Mouse (Mus musculus) MEL (cell line): ENCODE data around the gene Dnah3. TPM values are rescaled to one million over a fixed set of nuclear protein-coding genes. Genes with fewer than 3 reads are reported as not detected.

ENCODE experiments used
- DNase-seq: peaks from one replicate; pipeline ENCODE4 v3.0.0; 2011; ENCODE audit warnings: low read depth, low spot score
- H3K27ac ChIP-seq: 2 replicates; pipeline ENCODE4 v1.5.1; 2012; ENCODE audit warnings: low read depth, mild to moderate bottlenecking, control low read depth, low read length, moderate library complexity; ENCODE audit not compliant: control insufficient read depth
- H3K27me3 ChIP-seq, 2 experiments: fragments of 150-350 bp in 1 of 2; sonication (generic) in 1 of 2; 2 replicates each; pipeline ENCODE4 v1.6.1; 2012; ENCODE audit warnings: low read length in 2 of 2, mild to moderate bottlenecking in 2 of 2, improper control_type of control experiment in 1 of 2, moderate library complexity in 1 of 2; ENCODE audit not compliant: insufficient read depth in 2 of 2, control insufficient read depth in 1 of 2
- H3K36me3 ChIP-seq, 2 experiments: 2 replicates each; pipeline ENCODE4 v1.6.1; 2012 to 2014; ENCODE audit warnings: low read length in 2 of 2, improper control_type of control experiment in 1 of 2, inconsistent platforms in 1 of 2, mild to moderate bottlenecking in 1 of 2; ENCODE audit not compliant: insufficient read depth in 2 of 2, control insufficient read depth in 1 of 2
- H3K4me1 ChIP-seq, 2 experiments: fragments of 150-350 bp in 1 of 2; sonication (generic) in 1 of 2; 2 replicates each; pipeline ENCODE4 v1.6.1; 2012; ENCODE audit warnings: low read length in 2 of 2, improper control_type of control experiment in 1 of 2, mild to moderate bottlenecking in 1 of 2; ENCODE audit not compliant: insufficient read depth in 2 of 2, control insufficient read depth in 1 of 2
- H3K4me3 ChIP-seq, 2 experiments: fragments of 150-350 bp in 1 of 2; sonication (generic) in 1 of 2; 2 replicates each; pipeline ENCODE4 v1.5.1; 2012; ENCODE audit warnings: low read depth in 2 of 2, low read length in 2 of 2, mild to moderate bottlenecking in 2 of 2, moderate library complexity in 2 of 2, control low read depth in 1 of 2, improper control_type of control experiment in 1 of 2; ENCODE audit not compliant: control insufficient read depth in 1 of 2, insufficient read depth in 1 of 2
- H3K79me2 ChIP-seq: 2 replicates; pipeline ENCODE4 v1.6.1; 2012; ENCODE audit warnings: mild to moderate bottlenecking, low read length, moderate library complexity; ENCODE audit not compliant: control insufficient read depth, poor library complexity, insufficient read depth
- H3K9ac ChIP-seq: 2 replicates; pipeline ENCODE4 v1.6.1; 2012; ENCODE audit warnings: low read depth, mild to moderate bottlenecking, control low read depth, low read length, moderate library complexity; ENCODE audit not compliant: control insufficient read depth, poor library complexity, severe bottlenecking
- H3K9me3 ChIP-seq: fragments of 150-350 bp; sonication (generic); replicated peaks from 2 replicates; pipeline ENCODE4 v1.6.1; 2012; ENCODE audit warnings: mild to moderate bottlenecking, low read length, improper control_type of control experiment, moderate library complexity; ENCODE audit not compliant: insufficient read depth
- CHD1 ChIP-seq: IDR thresholded peaks from 2 replicates; pipeline ENCODE4 v1.6.1; 2012; ENCODE audit warnings: low read depth, mild to moderate bottlenecking, inconsistent platforms, low read length, improper control_type of control experiment
- CHD2 ChIP-seq: IDR thresholded peaks from 2 replicates; pipeline ENCODE4 v1.6.1; 2011; ENCODE audit warnings: low read length, improper control_type of control experiment
- E2F4 ChIP-seq: IDR thresholded peaks from 2 replicates; pipeline ENCODE4 v1.6.1; 2011; ENCODE audit warnings: low read depth, low read length, improper control_type of control experiment, borderline replicate concordance
- ELF1 ChIP-seq: IDR thresholded peaks from 2 replicates; pipeline ENCODE4 v1.6.1; 2014; ENCODE audit warnings: low read depth, mild to moderate bottlenecking, inconsistent platforms, low read length, improper control_type of control experiment, moderate library complexity
- EP300 ChIP-seq, 2 experiments: IDR thresholded peaks; 2 replicates each; pipeline ENCODE4 v1.6.1; 2011; ENCODE audit warnings: improper control_type of control experiment in 2 of 2, low read length in 2 of 2, low read depth in 1 of 2, mild to moderate bottlenecking in 1 of 2
- ETS1 ChIP-seq: IDR thresholded peaks from 2 replicates; pipeline ENCODE4 v1.6.1; 2012; ENCODE audit warnings: low read depth, mild to moderate bottlenecking, inconsistent platforms, low read length, improper control_type of control experiment, moderate library complexity
- GABPA ChIP-seq: IDR thresholded peaks from 2 replicates; pipeline ENCODE4 v1.6.1; 2012; ENCODE audit warnings: low read depth, mild to moderate bottlenecking, inconsistent platforms, low read length, improper control_type of control experiment, moderate library complexity
- GATA1 ChIP-seq: IDR thresholded peaks from 2 replicates; pipeline ENCODE4 v1.6.1; 2011; ENCODE audit warnings: low read depth, low read length, improper control_type of control experiment
- HCFC1 ChIP-seq: IDR thresholded peaks from 2 replicates; pipeline ENCODE4 v1.6.1; 2012; ENCODE audit warnings: low read depth, mild to moderate bottlenecking, inconsistent platforms, low read length, improper control_type of control experiment, moderate library complexity
- KAT2A ChIP-seq: conservative IDR thresholded peaks from 2 replicates; pipeline ENCODE4 v1.6.1; 2012; ENCODE audit warnings: low read depth, low read length, improper control_type of control experiment, inconsistent platforms
- MAZ ChIP-seq: IDR thresholded peaks from 2 replicates; pipeline ENCODE4 v1.6.1; 2012; ENCODE audit warnings: low read depth, mild to moderate bottlenecking, inconsistent platforms, low read length, improper control_type of control experiment
- MEF2A ChIP-seq: IDR thresholded peaks from 2 replicates; pipeline ENCODE4 v1.6.1; 2014; ENCODE audit warnings: low read depth, mild to moderate bottlenecking, inconsistent platforms, low read length, improper control_type of control experiment; ENCODE audit not compliant: poor library complexity, insufficient replicate concordance, severe bottlenecking; ENCODE audit errors: extremely low read depth
- MXI1 ChIP-seq: IDR thresholded peaks from 2 replicates; pipeline ENCODE4 v1.6.1; 2011; ENCODE audit warnings: mild to moderate bottlenecking, low read depth, low read length, improper control_type of control experiment
- MYB ChIP-seq: IDR thresholded peaks from 2 replicates; pipeline ENCODE4 v1.6.1; 2011; ENCODE audit warnings: mild to moderate bottlenecking, low read depth, low read length, improper control_type of control experiment
- NRF1 ChIP-seq: IDR thresholded peaks from 2 replicates; pipeline ENCODE4 v1.6.1; 2014; ENCODE audit warnings: low read depth, mild to moderate bottlenecking, inconsistent platforms, low read length, improper control_type of control experiment, moderate library complexity; ENCODE audit not compliant: poor library complexity, insufficient read depth, severe bottlenecking
- POLR2AphosphoS2 ChIP-seq: IDR thresholded peaks from 2 replicates; pipeline ENCODE4 v1.6.1; 2011; ENCODE audit warnings: low read length, improper control_type of control experiment
- SMC3 ChIP-seq: IDR thresholded peaks from 2 replicates; pipeline ENCODE4 v1.6.1; 2011; ENCODE audit warnings: low read depth, low read length, improper control_type of control experiment
- TAL1 ChIP-seq: IDR thresholded peaks from 2 replicates; pipeline ENCODE4 v1.6.1; 2012; ENCODE audit warnings: mild to moderate bottlenecking, inconsistent platforms, low read length, moderate library complexity, mixed read lengths
- UBTF ChIP-seq: IDR thresholded peaks from 2 replicates; pipeline ENCODE4 v1.6.1; 2012; ENCODE audit warnings: low read depth, mild to moderate bottlenecking, inconsistent platforms, low read length, improper control_type of control experiment, moderate library complexity, borderline replicate concordance; ENCODE audit not compliant: insufficient read depth
- USF1 ChIP-seq: IDR thresholded peaks from 2 replicates; pipeline ENCODE4 v1.6.1; 2014; ENCODE audit warnings: low read depth, mild to moderate bottlenecking, inconsistent platforms, low read length, improper control_type of control experiment, moderate library complexity
- ZKSCAN1 ChIP-seq: IDR thresholded peaks from 2 replicates; pipeline ENCODE4 v1.6.1; 2012; ENCODE audit warnings: low read depth, mild to moderate bottlenecking, inconsistent platforms, low read length, improper control_type of control experiment, moderate library complexity
- polyA plus RNA-seq, 2 experiments: library from polyadenylated mRNA; stranded (reverse) in 1 of 2; unstranded in 1 of 2; fragments of >175 nt in 1 of 2; fragments of >200 nt in 1 of 2; gene quantifications; 2 replicates each; pipeline versions ENCODE4 v1.2.1 to v1.2.4; 2012; ENCODE audit warnings: low replicate concordance in 2 of 2, low read depth in 1 of 2; ENCODE audit not compliant: insufficient read length in 2 of 2, insufficient read depth in 1 of 2, missing spikeins in 1 of 2
- total RNA-seq: library from RNA; depleted of rRNA; stranded (reverse); fragments of 300-350 nt; gene quantifications from 2 replicates; pipeline ENCODE4 v1.2.3, GENCODE M21; 2012; rRNA removed

The Dnah3 gene
- not detected in 2 replicates for total RNA-seq
- polyA plus RNA-seq = not detected

DNA sequence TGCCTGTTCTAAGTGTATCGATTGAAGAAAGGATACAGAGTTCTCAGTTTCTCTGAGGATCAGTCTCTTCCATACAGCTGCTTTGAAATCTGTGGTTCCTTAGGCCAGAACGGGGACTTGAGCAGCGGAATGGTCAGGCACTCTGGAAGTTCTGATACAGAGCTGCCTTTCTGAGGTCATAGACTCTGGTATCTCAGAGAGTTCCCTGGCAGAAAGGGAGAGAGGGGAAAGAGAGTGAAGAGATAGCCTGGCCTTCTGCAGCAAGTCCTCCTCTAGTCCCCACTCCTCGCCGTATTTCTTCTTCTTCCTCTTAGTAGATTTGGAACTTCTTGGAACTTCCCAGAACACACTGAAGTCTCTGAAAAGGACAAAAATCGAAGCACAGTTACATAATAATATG, at the start of gene Dnah3:
TSS of gene Dnah3 (minus strand) at position 101 of the 400 bp plus-strand sequence.
- Histone ChIP-seq H3K9ac (no peak within 1 kb of the TSS), H3K27me3 (no peaks in the 10 kb centered on the region; a peak in 1 of 4 replicates), H3K27ac (no peak within 1 kb of the TSS), H3K4me1 (no peaks in the 10 kb centered on the region), H3K9me3 (no peaks in the 10 kb centered on the region), H3K4me3 (no peak within 1 kb of the TSS), H3K79me2 (no peaks in the 10 kb centered on the region), H3K36me3 (no peaks in the 10 kb centered on the region)
- DNase-seq = no peak
- no peak for TF ChIP-seq TAL1
- TF ChIP-seq MYB = no peak
- no peak for TF ChIP-seq CHD1
- no peak for TF ChIP-seq ELF1
- TF ChIP-seq UBTF = no peak
- no peak for TF ChIP-seq POLR2AphosphoS2
- TF ChIP-seq MEF2A = no peak
- no peak for TF ChIP-seq SMC3
- TF ChIP-seq MAZ = no peak
- no peak for TF ChIP-seq GABPA
- TF ChIP-seq CHD2 = no peak
- TF ChIP-seq, all 39 proteins: peak for 0

GRCm38 (mm10) chr7:120142743-120143142, 47.7 kb upstream of the Dnah3 start:
- Histone ChIP-seq H3K9me3 (no peaks in the 10 kb centered on the region), H3K36me3 (no peaks in the 10 kb centered on the region), H3K9ac (no peak overlapping the region), H3K4me3 (no peak overlapping the region), H3K27ac (no peak overlapping the region), H3K4me1 (no peaks in the 10 kb centered on the region), H3K79me2 (no peaks in the 10 kb centered on the region), H3K27me3 (no peaks in the 10 kb centered on the region)
- DNase-seq = no peak
- TF ChIP-seq KAT2A = no peak
- TF ChIP-seq E2F4 = no peak
- TF ChIP-seq EP300 (IDR thresholded peaks at IDR 0.05; ENCODE audit: low read depth in 1 of 2, low read length in 2 of 2) = no peak
- TF ChIP-seq POLR2AphosphoS2 = no peak
- TF ChIP-seq ZKSCAN1 = no peak
- no peak for TF ChIP-seq NRF1
- no peak for TF ChIP-seq MXI1
- no peak for TF ChIP-seq USF1
- TF ChIP-seq ETS1 = no peak
- no peak for TF ChIP-seq HCFC1
- no peak for TF ChIP-seq GATA1
